Mouse (Mus musculus) small intestine, adult 2 months (tissue): Measurements from ENCODE around the gene Stat1.

ENCODE experiments used
- CTCF ChIP-seq: fragments of 200-500 bp; IDR thresholded peaks from 2 replicates; pipeline ENCODE4 v1.5.1; 2012; ENCODE audit warnings: low read depth, mild to moderate bottlenecking, control low read depth, inconsistent platforms, low read length, moderate library complexity, mixed read lengths; ENCODE audit not compliant: insufficient replicate concordance, insufficient read length; ENCODE audit errors: extremely low read depth
- POLR2A ChIP-seq: fragments of 200-500 bp; IDR thresholded peaks from 2 replicates; pipeline ENCODE4 v1.6.1; 2012; ENCODE audit warnings: low read depth, mild to moderate bottlenecking, control low read depth, inconsistent platforms, low read length, moderate library complexity

GRCm38 (mm10) chr1:52154890-52155289, 35.6 kb downstream of the Stat1 start:
- TF ChIP-seq CTCF (no peak), POLR2A (no peak)
